Mouse (Mus musculus): ENCODE results near the gene Bnc2.

Bnc2 gene

GRCm38 (mm10) chr4:84431677-84432515 lies 243.2 kb downstream of the Bnc2 start:
- no peak for DNase-seq (ENCODE audit: low read depth, low spot score)

DNA sequence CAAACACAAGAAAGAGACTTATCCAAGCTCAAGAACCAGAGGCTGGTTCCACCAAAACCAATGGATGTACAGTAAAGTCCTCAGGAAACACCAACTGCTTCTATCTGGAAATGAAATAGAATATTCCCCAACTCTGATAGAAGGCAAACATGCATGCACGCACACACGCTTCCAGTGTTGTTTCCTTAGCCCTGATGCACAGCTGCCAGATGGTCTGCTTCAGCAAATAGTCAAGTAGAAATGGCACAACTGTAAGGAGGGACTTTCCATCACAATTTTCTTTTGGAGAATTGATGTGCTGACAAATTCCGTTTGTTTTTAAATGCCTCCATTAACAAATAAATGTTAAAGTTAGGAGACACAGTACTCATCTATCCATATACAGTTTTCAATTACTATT lies 247.1 kb downstream of the Bnc2 start:
- no peak for DNase-seq (ENCODE audit: low read depth, low spot score)

- DNase-seq (ENCODE audit: low read depth, low spot score), result no peak
These were observed 263.6 kb downstream of the Bnc2 start for GRCm38 (mm10) chr4:84411431-84411830.

DNA sequence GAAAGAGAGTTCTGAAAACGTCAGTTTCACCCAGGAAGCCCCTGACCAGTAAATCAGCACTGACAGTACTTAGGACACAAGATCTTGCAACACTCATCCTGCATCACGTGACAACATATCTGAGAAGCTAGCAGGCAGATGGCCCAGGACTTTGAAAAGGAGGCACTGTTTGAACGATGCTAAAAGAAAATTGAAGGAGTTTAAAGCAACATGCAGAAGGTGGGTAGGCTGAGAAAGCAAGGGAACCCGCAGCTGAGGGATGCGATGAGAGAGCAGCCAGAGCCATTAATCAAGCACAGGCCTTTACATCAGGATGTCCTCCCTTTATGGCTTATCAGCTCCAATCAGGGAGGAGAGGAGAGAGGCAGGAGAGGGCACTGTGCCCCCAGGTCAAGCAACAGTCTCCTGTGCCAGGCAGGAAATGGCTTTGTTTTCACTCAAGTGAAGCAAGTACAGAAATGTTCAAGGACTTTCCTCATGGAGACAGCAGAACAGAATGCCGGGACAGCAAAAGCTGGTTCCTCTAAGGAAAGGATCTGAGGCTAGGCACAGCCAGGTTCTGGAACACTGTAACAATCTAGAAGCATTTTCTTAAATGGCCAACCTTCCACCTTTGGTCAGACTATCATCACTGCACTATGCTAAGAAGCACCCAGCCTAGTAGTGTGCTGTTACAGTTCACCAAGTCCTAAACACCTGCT lies 267.6 kb downstream of the Bnc2 start:
- DNase-seq (ENCODE audit: low read depth, low spot score), result no peak

GRCm38 (mm10) chr4:84403356-84404145 lies 271.5 kb downstream of the Bnc2 start:
- no peak for DNase-seq (ENCODE audit: low read depth, low spot score)

DNA sequence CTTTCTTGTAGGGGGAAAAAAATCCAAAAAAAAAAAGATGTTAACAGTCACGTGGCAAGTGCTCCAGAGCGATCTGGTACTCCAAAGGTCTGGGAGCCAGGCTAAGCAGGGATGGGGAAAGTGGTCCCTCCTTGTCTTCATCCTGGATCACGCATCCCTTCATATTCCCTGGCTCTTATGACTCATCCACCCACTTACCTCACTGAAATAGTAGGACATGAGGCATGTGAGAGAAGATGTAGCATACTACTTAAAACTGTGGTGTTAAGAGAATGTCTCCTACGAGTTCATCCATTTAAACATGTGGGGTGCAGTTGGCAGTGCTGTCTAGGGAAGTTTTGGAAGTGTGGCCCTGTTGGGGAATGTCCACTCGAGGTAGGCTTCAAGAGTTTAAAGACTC lies 286.1 kb downstream of the Bnc2 start:
- no peak for DNase-seq (ENCODE audit: low read depth, low spot score)

- DNase-seq (ENCODE audit: low read depth, low spot score), result no peak
These were observed 289.9 kb downstream of the Bnc2 start for GRCm38 (mm10) chr4:84385156-84385555.

- no peak for DNase-seq (ENCODE audit: low read depth, low spot score)
These were observed 295.8 kb downstream of the Bnc2 start for GRCm38 (mm10) chr4:84379289-84379688.

DNA sequence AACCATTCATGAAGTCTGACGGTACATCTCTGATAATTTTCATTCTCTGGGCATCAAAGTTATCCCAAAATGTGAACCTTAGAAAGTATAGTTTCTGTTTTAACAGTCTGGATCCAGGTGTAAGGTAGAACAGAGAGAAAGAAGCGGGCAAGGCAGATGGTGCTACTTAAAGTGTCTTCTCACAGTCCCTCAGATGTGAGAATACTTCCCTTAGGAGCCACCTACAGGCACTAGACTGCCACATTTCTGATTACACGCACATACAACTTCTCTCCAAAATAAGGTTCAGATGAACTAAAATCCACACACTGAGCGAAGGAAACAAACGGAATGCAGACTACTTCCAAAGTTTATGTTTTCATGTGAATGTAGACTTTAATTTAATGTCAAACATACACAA lies 297.6 kb downstream of the Bnc2 start:
- no peak for DNase-seq (ENCODE audit: low read depth, low spot score)

DNA sequence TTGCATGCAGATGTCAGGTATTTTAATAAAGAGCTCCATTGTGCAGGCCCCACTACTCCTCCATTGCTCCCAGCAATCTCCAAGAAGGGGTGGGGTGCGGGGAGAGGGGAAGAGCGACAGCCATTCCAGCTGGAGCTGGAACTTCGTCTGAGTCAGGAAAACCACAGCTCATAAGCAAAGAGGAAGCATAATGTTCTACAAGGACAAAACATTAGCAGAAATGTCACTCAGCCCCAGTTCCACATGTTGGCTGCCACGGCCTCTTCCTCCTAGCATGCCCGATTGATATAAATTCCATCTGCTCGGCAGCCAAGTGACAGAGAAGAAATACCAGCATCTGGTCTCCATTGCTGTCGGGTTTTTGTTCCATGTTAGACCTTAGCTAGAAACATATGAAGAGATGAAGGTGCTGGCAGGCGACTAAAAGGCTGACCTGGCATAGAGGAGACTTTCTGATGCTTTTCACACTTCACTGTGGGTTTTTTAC lies 312.7 kb downstream of the Bnc2 start:
- no peak for DNase-seq (ENCODE audit: low read depth, low spot score)

GRCm38 (mm10) chr4:84361165-84361564 lies 313.9 kb downstream of the Bnc2 start:
- no peak for DNase-seq (ENCODE audit: low read depth, low spot score)

- DNase-seq (ENCODE audit: low read depth, low spot score), result no peak
These were observed 315.1 kb downstream of the Bnc2 start for GRCm38 (mm10) chr4:84359996-84360395.

GRCm38 (mm10) chr4:84358204-84358603 lies 316.9 kb downstream of the Bnc2 start:
- DNase-seq (ENCODE audit: low read depth, low spot score), result no peak

- DNase-seq (ENCODE audit: low read depth, low spot score), result no peak
These were observed 317.7 kb downstream of the Bnc2 start for GRCm38 (mm10) chr4:84357382-84357781.

- DNase-seq (ENCODE audit: low read depth, low spot score), result no peak
These were observed 318.5 kb downstream of the Bnc2 start for GRCm38 (mm10) chr4:84356468-84357153.

DNA sequence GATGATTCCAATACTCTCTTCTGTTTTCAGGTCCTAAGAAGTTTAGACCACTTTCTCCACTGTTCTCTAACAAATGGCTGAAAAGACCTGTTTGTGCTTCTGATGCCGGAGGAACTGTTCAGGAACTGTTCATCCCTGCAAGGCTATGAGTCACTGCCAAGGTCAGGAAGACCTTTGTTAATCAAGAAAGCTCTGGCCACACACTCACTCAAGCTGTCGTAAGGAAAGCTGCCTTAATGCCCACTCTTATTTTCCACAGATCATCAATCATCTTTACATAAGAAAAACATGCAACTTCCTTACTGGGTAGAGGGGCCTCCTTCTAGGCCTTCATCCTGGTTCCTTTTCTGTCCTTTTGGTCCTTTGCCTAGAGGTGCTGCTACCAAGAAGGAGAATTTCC lies 322.4 kb downstream of the Bnc2 start:
- DNase-seq (ENCODE audit: low read depth, low spot score), result no peak

- no peak for DNase-seq (ENCODE audit: low read depth, low spot score)
These were observed 325.5 kb downstream of the Bnc2 start for GRCm38 (mm10) chr4:84349536-84349935.

- no peak for DNase-seq (ENCODE audit: low read depth, low spot score)
These were observed 335.9 kb downstream of the Bnc2 start for GRCm38 (mm10) chr4:84339172-84339571.

DNA sequence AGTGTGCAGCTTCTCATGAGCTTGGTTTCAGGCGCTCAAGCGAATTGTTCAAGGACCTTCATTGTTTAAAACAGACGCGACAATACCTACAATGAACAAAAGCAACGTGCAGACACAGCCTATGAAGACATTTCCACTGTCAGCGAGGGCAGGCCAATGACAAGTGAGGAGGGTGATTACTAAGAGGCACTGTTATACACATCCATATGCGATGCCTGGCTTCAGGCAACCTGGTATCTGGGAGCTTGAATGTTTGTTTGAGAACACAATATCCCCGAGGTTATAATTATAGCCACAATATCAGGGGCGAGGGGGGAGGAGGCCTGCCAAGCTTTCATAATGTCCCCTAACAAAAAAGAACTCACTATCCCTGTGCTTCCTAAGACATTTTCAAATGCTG lies 343.1 kb downstream of the Bnc2 start:
- no peak for DNase-seq (ENCODE audit: low read depth, low spot score)

- DNase-seq (ENCODE audit: low read depth, low spot score), result no peak
These were observed 343.6 kb downstream of the Bnc2 start for GRCm38 (mm10) chr4:84331450-84331849.

DNA sequence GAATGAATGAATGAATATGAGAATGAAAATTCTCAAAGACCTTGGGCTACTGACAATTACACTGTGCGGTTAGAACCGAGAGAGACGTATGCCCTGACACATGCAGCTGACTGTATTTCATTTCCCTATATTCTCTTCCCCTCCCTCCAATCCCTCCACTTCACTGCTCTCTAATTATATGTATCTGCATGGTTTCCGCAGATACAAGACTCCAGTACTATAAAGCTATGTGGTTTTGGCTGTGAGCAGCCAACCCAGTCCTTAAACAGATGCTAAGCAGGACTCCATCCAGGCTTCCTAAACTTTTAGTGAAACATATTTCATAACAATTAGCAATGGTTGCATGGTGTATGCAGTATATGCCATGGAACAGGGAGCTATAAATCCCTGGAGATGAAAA lies 344.6 kb downstream of the Bnc2 start:
- no peak for DNase-seq (ENCODE audit: low read depth, low spot score)

DNA sequence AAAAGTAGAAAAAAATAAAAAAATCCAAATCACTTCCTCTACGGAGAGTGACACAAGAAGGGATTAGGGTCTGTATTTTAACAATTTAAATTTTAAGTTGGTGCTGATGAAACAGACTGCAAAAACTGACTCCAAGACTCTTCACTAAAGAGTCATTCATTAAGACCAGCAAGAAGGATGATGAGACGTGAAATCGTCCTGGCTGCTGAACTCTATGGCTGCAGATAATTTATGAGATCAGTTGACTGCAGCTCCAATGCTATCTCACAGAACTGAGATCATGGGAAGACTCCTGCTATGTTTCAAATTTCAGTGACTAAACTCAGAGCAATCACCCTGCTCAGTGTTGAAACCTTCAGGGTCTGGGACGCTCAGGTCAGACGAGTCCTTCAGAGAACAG lies 345.4 kb downstream of the Bnc2 start:
- DNase-seq (ENCODE audit: low read depth, low spot score), result no peak

All from brain, embryonic 18.5 days (tissue).